Mouse (Mus musculus) urinary bladder, postnatal 10 days (tissue): Measurements from ENCODE around the gene Sypl.

ENCODE experiments used
- DNase-seq: peaks from one replicate; pipeline ENCODE4 v3.0.0; 2022; ENCODE audit warnings: low spot score

The Sypl gene

DNA sequence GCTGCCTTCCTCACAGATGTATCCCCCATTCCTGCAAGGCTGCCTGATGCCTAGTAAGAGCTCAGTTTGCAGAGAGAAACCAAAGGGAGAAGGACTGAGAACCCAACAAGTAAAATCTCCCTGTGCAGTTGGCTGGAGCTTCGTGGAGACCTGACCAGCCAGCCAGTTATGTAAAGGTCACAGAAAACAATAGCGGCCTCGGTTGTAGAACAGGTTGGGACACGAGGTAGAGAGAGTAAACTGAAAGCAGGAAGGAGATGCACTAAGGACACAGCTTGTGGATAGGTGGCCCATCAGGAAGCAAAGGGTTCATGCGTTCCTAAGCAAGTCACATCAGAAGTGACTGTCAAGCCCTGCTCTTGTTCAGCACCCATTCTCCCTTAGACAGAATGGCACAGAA is 52.2 kb downstream of the Sypl start:
- DNase-seq: no peak

DNA sequence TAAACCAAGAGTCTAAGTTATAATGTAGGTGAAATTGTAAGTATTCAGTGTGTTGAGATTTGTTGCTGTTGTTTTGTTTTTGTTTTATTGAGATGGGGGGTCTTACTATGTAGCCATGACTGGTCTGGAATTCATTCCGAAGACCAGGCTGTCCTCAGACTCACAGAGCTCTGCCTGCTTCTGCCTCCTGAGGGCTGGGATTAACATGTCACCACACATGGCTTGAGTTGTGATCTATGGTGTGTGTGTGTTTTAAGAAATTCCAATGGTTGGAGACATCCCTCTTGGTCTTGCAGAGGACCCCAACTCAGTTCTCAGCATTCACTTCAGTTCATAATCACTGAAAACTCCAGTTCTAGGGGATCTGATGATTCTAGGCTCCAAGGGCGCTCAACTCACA is 53.5 kb downstream of the Sypl start:
- DNase-seq: no peak

DNA sequence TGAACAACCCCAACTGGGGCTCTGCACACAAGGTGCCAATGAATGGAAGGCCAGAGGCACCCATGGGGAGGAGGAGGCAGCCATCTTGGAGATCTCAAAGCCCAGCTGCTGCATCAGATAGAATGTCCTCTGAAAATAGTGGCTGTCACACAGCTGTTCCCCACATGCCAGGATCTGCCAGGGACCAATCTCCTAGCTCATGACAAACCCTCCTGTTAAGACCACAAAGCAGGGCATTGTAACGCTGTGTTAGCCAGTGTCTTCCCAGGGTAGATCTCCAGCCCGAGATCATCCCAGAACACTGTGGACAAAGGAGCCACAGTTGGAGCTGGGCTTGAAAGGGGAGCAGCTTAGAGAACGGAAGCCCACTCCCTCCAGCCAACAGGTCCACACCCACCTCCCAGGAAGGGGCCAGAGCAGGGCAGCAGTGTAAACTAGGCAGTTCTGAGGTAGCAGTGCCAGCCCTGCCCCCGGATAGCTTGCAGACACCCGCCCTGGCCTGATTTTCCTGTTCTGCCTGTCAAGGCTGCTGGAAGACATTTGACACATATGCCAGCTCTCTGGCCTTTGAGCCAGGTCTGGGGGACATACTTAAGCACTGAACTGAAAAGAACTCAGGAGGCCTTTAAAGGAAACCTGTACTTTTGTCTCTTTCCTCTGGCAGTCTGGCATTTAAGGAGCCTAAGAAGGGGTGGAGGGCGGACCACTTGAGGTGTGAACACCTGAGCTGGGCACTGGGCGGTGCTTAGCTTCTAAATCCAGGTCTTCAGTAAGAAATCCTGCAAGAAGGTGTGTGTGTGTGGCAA is 54.8 kb downstream of the Sypl start:
- peak; percentile 40 for DNase-seq

DNA sequence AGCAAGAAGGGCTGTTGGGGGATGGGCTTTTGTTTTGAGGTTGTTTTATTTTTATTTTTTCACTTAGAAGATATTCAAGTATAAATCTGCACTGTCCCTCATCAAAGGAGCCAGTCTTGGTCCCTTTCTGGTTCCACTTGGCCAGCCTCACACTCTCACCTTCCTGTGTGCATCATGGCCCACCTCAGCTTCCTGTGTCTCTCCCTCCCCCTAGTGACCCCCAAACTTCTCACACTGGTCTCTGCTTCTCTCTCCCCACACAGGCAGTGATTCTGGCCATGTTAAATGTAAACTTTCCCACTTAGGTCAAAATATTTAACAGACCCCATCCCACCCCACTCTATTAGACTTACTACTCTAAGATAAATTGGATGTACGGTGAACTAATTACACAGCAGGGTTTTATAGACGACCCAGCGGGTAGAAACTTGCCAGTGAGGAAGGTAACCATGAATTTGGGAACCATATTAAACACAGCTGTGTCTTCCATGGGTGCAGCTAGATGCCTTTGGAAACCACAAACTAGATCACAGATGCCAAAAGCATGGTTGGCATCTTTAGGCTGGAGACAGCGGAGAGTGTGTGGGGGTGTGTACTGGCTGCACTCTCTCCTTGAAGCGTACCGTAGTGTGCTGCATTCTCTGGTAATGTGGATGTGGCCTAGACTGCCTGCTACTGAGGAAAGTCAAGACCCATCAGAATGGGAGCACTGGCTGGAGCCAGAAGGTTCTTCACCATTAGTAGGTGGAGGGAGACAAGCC is 55.7 kb downstream of the Sypl start:
- no peak for DNase-seq

DNA sequence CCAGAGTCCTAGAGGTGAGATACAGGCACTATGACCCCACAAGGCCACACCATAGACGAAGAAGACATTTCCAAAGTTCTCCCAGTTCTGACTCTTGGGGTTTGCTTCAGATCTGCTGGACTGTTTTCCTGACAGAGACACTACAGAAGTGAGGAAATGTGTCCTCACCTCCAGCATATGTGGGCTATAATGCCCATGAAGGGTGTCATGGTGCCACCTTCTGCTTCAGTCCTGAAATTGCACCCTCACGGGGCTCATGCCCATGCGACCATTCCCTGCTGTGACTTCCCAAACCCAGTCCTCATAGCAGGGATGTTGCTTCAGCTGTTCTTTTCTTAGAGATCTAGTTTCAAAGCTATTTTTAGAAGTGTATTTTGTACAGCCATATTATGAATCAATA is 56.3 kb downstream of the Sypl start:
- DNase-seq: no peak

DNA sequence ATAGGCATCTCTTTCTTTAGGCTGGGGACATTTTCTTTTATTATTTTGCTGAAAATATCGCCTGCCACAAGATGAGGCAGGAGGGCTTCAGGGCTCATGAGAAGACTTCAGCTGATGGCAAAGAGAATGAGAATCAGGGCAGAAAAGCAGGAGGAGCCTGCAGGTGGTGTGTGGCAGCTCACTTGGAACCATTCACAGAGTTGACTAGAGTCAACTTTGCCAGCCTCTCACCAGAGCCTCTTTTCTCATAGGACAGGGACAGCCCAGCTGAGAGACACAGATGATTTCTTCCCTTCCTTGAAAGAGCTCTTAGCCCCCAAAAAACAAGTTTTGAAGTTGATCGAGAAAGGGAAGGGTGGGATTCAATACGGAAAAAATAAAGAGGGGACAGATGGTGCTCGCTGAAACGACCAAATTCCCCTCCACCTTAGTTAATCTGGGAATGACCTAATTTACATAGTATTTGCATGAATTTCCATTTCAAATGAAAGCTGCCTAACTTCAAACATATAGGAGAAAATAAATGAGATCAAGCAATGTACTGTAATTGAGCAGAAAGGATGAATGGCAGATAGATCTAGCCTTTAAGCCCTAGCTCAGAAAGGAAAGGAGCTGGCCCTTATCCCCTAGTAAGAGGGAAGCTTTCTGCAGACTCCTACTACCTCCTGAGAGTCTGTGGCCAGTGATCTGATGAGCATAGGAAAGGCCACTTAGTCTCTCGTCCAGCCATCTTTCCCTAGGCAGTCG is 60.5 kb downstream of the Sypl start:
- no peak for DNase-seq

DNA sequence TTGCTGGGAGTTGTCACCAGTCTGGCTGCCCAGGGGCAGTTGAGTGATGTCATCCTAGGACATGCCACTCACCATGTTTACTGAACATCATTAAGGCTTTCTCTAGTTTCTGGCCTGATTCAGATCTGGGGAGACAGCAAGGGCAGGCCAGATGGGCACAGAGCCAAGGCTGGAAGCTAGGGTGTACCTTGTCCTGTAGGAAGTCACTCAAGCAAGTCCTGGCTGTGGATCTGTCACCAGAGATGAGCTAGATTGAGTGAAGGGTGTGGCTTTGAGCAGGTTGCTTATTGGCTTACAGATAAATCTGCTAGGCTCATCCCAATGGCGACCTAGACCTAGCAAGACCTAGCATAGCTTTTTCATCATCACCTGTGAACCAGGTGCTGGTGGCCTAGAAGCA is 61.4 kb downstream of the Sypl start:
- DNase-seq: no peak

DNA sequence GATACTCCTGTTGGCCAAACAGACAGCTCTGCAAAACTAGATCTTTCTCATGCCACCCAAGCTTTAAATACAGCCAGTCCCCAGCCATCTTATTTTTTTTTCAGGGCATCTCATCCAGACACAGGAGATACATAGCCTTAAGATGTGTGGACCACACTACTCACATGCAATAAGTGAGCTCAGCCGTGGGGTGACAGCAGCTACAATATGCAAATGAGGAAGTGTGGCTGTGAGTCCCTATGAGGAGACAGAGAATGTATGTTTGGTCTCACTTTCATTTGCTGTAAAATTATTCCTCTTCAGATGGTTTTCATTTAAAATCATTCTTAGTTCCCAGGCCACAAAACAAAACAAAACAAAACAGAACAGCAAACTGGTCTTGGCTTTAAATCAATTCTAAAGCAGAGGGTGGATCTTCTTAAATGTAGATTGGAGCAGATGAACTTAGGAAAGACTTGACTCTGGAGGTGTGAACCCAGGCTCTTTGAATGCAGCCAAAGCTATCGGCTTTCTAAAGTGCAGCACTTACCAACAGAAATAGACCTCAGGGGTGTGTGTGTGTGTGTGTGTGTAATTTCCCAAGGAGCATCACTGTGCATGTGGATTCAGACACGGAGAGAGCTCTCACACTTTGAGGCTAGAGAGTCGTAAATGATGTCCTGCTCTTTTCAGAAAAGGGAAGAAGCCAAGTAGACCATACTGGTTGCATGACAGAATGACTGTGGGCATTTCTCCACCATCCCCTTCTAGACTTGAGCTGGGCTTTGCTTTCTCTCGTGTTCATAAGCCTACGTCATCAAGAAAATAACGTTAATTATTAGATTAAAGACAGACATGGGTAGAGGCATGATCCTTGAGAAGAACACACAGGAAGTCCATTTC is 63.4 kb downstream of the Sypl start:
- no peak for DNase-seq

DNA sequence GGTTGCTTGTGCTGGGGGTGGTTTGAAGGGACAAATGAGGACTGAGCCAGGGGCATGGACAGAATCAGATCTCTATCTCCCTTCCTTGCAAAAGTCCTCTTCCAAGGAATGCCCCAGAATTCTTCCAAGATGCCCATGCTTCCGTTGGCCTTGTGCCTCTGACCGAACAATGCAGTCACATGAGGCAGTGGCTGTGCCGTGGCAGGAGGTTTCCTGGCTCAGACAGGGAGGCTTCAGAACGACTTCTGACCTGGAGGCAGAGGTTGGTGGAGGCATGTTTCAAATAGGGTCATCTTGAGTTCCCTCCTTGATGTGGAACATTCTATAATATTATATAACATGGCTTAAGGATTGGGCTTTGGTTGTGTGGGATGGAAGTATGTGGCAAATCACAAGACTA is 64.9 kb downstream of the Sypl start:
- DNase-seq: no peak

DNA sequence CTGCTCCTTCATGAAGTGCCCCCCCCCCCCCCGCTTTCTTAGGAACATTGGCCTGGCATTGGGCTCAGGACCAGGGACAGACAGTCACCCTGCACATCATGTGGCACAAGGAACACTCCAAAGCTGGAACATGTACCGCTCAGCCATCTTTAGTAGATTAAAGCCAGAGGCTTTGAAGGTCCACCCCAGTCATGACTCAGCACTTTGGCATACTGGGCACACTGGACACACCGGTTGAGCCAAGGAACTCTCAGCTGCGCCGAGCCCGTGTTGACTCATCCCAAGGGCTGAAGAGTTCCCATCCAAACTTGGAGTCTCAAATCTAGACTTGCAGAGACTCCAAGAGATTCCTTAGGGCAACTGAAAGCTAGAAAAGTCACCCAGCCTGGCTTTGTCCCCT is 66.3 kb downstream of the Sypl start:
- no peak for DNase-seq

DNA sequence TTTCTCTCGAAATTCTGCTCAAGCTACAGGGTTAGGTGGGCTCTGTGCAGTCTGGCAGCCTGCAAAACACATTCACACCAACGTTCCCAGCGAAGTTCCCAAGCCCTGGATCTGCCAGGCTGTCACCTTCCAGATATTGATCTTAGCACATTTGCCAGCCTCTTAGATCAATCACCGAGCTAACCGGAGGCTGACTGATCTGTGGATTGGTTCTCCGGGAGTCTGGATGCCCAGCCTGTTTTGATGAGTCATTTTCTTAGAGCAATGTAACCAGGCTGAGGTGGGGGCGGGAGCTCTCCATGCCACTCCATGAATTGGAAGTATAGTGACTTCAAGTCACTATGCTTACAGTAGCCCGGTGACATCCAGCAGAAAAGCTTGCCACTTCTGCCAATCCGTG is 67.4 kb downstream of the Sypl start:
- DNase-seq: no peak

DNA sequence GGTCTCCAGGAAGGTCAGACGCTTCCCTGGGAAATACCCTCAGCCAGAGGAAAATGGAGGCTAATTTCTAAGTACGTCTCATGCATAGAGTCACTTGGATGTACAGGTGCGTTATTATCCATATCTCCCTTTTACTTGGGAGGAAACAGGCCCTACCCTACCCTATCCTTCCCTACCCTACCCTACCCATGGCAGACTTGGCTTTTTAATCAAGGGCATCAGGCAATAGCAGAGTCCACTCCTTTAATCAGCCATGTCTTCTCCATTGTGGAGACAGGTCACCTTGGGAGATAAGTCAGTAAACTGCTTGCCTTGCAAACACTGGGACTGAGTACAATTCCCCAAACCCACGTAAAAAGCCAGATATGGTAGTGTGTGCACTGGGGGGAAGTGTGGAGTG is 68.1 kb downstream of the Sypl start:
- DNase-seq: no peak

DNA sequence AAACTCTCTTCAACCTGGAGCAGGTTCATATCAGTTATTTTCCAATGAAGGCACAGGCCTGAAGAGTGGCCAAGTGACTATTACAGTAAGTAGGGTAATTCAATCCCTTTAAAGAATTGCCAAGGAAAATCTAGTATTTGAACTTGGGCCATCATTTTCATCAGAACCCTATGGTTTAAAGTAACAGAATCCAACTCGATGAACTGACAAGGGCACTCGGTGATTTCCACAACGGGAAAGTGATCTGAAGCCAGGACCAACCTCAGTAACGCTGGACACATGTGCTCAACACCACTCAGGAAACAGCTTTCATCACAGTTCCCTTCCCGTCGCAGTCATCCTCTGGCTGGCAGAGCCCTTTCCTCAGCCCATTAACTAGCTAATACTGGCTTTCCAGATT is 70.8 kb downstream of the Sypl start:
- DNase-seq: no peak

DNA sequence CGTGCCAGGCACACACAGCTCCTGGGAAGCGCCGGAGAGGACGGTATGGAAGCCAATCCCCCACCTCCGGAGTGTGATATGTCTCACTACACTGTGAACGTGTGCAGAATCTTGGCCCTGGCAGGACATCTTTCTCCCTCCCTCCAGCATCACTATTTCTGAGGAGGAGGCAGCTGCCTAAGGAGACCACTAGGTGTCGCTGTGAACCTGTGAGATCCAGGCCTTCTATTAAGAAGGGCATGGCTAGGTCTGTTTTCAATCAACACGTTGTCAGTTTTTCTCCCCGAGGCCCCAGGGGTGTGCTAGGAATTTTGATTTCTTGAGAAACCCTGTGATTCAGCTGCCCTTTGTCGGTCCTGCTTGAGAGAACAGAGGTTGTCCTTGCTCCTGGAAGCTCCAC is 73.4 kb downstream of the Sypl start:
- peak; percentile 36 for DNase-seq

DNA sequence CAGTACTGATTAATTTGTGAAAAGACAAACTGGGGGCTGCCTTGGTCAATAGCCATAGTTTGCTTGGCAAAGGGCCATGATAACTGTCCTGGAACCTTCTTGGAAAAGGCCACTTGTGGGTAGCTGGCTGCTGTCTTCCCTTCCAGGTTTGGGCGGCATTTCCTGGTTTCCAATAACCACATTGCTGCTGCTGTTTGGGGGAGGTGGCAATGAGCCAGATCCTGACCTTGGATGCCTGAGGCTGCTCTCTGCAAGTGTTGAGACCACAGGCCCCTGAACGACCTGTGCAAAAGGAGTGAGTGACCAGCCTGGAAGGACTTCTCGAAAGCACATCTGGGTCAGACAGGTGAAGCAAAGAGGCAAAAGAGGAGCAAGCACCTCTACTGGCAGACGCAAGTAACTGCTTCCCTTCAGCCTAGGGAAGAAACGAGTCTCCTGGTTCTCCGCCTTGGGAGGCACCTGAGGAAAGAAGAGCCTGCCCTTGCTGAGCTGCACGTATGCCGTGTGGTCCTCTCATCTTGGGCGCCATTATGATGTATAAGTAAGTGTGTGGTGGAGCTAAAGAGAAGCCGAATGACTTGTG is 74.5 kb downstream of the Sypl start:
- DNase-seq: no peak

DNA sequence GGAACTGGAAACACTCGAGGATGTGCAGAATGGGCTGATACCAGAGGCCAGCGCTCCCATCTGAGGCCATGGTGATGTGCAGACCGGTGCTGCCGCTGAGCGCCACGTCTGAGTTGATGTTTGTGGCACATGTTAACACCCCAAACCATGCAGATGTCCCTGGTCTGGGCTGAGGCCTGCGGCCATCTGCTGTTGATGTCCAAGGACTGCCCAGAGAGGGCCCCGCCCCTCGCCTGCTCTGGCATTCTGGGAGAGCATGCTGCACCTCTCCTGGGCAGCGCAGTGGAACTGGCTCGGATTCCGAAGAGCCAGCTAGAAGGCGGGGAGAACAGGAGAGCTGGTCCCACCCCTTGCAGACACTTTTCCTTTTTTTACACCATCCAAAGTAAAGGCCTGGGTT is 75.0 kb downstream of the Sypl start:
- DNase-seq: no peak
